Mouse (Mus musculus) C2C12 (cell line): ENCODE measurements around the gene Ifitm3.

Experiments used
- CEBPB ChIP-seq: IDR thresholded peaks from one replicate; pipeline ENCODE4 v1.6.1; 2011; ENCODE audit warnings: low read depth, mild to moderate bottlenecking, control low read depth, moderate library complexity
- CTCF ChIP-seq: IDR thresholded peaks from one replicate; pipeline ENCODE4 v1.5.1; 2011; ENCODE audit not compliant: control insufficient read depth, insufficient read depth, insufficient read length
- FOSL1 ChIP-seq: IDR thresholded peaks from one replicate; pipeline ENCODE4 v1.8.0; 2011; ENCODE audit warnings: mild to moderate bottlenecking, low read length; ENCODE audit not compliant: poor library complexity, insufficient read depth, severe bottlenecking
- MAX ChIP-seq: IDR thresholded peaks from one replicate; pipeline ENCODE4 v1.6.1; 2011; ENCODE audit warnings: mild to moderate bottlenecking, control low read depth
- MYOD1 ChIP-seq: IDR thresholded peaks from one replicate; pipeline ENCODE4 v1.6.1; 2011; ENCODE audit warnings: low read depth; ENCODE audit not compliant: control insufficient read depth, insufficient read length
- MYOG ChIP-seq: IDR thresholded peaks from one replicate; pipeline ENCODE4 v1.6.1; 2011; ENCODE audit not compliant: control insufficient read depth, insufficient read length; ENCODE audit errors: extremely low read depth
- USF1 ChIP-seq: IDR thresholded peaks from one replicate; pipeline ENCODE4 v1.6.1; 2011; ENCODE audit warnings: low read depth, mild to moderate bottlenecking, control low read depth, moderate library complexity

- TF ChIP-seq CTCF (no peak), USF1 (no peak), MAX (no peak), FOSL1 (no peak), MYOG (no peak), CEBPB (no peak), MYOD1 (no peak)
These were observed at the start of gene Ifitm3 for GRCm38 (mm10) chr7:141010593-141010992.
